In genomic region chr2:113036550-113036949, GRCm38 (mm10) we compare ENCODE assay signal across 33 mouse cellular contexts.
"Had no signal": no experiment of that assay in that cellular context is flagged by ENCODE, and none has a peak within 500 bp of the region (broad histone marks: within the 10 kb centered on the region; RNA-seq: fewer than 3 reads in every experiment).

No protein-coding gene starts in this region.

- H3K36me3 ChIP-seq: heart, embryonic 10.5 days; heart, embryonic 12.5 days; hindbrain, embryonic 10.5 days; hindbrain, embryonic 12.5 days; hindbrain, embryonic 13.5 days; hindbrain, embryonic 15.5 days; intestine, embryonic 15.5 days; kidney, embryonic 15.5 days had no signal

- H3K27me3 ChIP-seq: heart, embryonic 12.5 days; hindbrain, embryonic 12.5 days; hindbrain, embryonic 13.5 days; hindbrain, embryonic 15.5 days; intestine, embryonic 15.5 days; kidney, embryonic 15.5 days had no signal

- H3K9ac ChIP-seq: heart, embryonic 12.5 days; hindbrain, embryonic 12.5 days; hindbrain, embryonic 13.5 days; hindbrain, embryonic 14.5 days; hindbrain, embryonic 15.5 days; intestine, embryonic 15.5 days; kidney, embryonic 15.5 days had no signal

- H3K4me3 ChIP-seq: heart, adult 2 months; heart, embryonic 10.5 days; heart, embryonic 12.5 days; hindbrain, embryonic 10.5 days; hindbrain, embryonic 12.5 days; hindbrain, embryonic 13.5 days; hindbrain, embryonic 15.5 days; intestine, embryonic 15.5 days; kidney, embryonic 15.5 days; layer of hippocampus, adult 2 months; left cerebral cortex, adult 2 months had no signal

- DNase-seq: heart, adult 2 months; heart, postnatal 10 days; heart, postnatal 14 days; heart, postnatal 4 days; kidney, adult 11 months; kidney, adult 18-20 months; kidney, adult 2 months; kidney, adult 8-10 months; kidney, adult 9 months; kidney, postnatal 10 days; kidney, postnatal 14 days; kidney, postnatal 25 days; kidney, postnatal 36 days; kidney, postnatal 4 days; layer of hippocampus, adult 9-11 months; layer of hippocampus, postnatal 36 days had no signal

- H3K4me2 ChIP-seq: heart, embryonic 12.5 days; hindbrain, embryonic 12.5 days; hindbrain, embryonic 13.5 days; hindbrain, embryonic 14.5 days; hindbrain, embryonic 15.5 days; intestine, embryonic 15.5 days; kidney, embryonic 15.5 days had no signal

- H3K27ac ChIP-seq: heart, adult 2 months; hindbrain, embryonic 10.5 days; hindbrain, embryonic 12.5 days; hindbrain, embryonic 13.5 days; hindbrain, embryonic 14.5 days; hindbrain, embryonic 15.5 days; hindbrain, postnatal 0 days; intestine, embryonic 15.5 days; kidney, embryonic 15.5 days; kidney, postnatal 0 days; layer of hippocampus, adult 2 months; left cerebral cortex, adult 2 months had no signal

- ATAC-seq: hindbrain, embryonic 16.5 days; hindbrain, postnatal 0 days; inflammation-experienced regulatory T-cells, adult 6 months; intestine, embryonic 15.5 days; intestine, embryonic 16.5 days; intestine, postnatal 0 days had no signal

- H3K9me3 ChIP-seq: heart, embryonic 10.5 days; heart, embryonic 12.5 days; hindbrain, embryonic 12.5 days; hindbrain, embryonic 13.5 days; hindbrain, embryonic 15.5 days; intestine, embryonic 15.5 days; kidney, embryonic 15.5 days had no signal

- H3K4me1 ChIP-seq: heart, embryonic 10.5 days; heart, embryonic 12.5 days; hindbrain, embryonic 10.5 days; hindbrain, embryonic 12.5 days; hindbrain, embryonic 13.5 days; hindbrain, embryonic 15.5 days; intestine, embryonic 15.5 days; kidney, embryonic 15.5 days had no signal
